Mouse (Mus musculus): Measurements from ENCODE around the gene Hcfc2. TPM values are rescaled to one million over a fixed set of nuclear protein-coding genes. Genes with fewer than 3 reads are reported as not detected.
A peak's percentile ranks its signal among the peaks of the same experiment; 100 is the strongest.

Hcfc2 gene
- polyA plus RNA-seq, 1 experiment, result 5.0 TPM

DNA sequence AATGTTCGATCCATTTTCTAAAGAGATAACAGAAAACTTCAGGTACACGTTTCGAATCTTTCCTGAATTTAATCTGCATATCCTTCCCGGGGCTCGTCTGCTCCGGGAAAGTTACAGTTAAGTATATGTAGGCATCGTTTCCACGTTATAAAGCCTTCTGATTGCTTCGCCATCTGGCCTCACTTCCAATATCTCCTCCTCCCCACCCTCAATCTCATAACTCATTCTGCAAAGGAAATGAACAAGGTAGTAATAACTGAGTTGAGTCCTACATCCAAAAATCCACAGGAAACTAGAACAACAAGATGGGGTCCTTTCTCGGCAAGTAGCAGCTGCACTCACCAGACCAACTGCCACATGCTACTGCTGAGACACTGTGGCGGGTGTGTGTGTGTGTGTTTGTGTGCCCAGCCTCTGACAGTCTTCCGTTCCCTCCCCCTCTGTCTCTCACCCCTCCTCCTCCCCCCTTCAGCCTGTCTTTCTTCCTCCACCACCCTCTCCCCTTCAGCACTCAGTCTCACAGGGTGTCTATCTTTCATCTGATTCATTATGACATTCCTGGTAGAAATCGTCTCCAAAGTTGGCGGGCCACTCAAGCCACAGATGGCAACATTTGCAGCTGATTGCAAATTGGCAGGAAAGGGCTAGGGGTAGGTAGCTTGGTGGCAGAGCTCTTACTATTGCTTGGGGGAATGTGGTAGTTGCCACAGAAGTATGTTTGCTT, 33.5 kb upstream of the Hcfc2 start:
- H3K4me3 ChIP-seq (ENCODE audit: extremely low read depth, insufficient read depth, insufficient read length), result no peak overlapping the region; the same call in 1 of the 2 replicates
- DNase-seq (ENCODE audit: low read depth in 1 of 2, low spot score in 2 of 2), result no peak

DNA sequence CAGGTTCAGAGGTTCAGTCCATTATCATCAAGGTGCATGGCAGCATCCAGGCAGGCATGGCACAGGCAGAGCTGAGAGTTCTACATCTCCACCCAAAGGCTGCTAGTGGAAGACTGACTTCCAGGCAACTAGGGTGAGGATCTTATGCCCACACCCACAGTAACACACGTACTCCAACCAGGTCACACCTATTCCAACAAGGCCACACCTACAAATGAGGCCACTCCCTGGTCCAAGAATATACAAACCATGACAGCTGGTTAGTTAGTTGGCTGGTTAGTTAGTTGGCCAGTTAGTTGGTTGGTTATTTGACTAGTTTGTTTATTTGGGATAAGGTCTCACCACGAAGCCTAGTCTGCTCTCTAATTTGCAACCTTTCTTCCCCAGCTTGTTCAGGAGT, 32.7 kb upstream of the Hcfc2 start:
- Histone ChIP-seq H3K4me3 (ENCODE audit: extremely low read depth, insufficient read depth, insufficient read length) (no peak overlapping the region), H3K36me3 (ENCODE audit: control insufficient read depth, insufficient read depth, low read length) (no peaks in the 10 kb centered on the region), H3K27me3 (ENCODE audit: control insufficient read depth, insufficient read depth, low read length) (no peaks in the 10 kb centered on the region), H3K27ac (ENCODE audit: insufficient read depth, low read length) (no peak overlapping the region), H3K4me1 (ENCODE audit: control insufficient read depth, insufficient read depth, insufficient read length) (peaks cover 5% of the 10 kb centered on the region; the same call in 1 of the 2 replicates)
- 74% methylated on average over 2 of the region's 2 CpGs for WGBS
- TF ChIP-seq POLR2A (IDR thresholded peaks at IDR 0.05; ENCODE audit: low read depth, low read length) (no peak), CTCF (IDR thresholded peaks at IDR 0.05; ENCODE audit: extremely low read depth, insufficient read depth, insufficient read length, insufficient replicate concordance) (no peak)
- no peak for DNase-seq (ENCODE audit: low read depth in 1 of 2, low spot score in 2 of 2)

More for the DNA sequence above, 33.5 kb upstream of the Hcfc2 start:
- H3K36me3 ChIP-seq (ENCODE audit: control insufficient read depth, insufficient read depth, low read length), result no peaks in the 10 kb centered on the region
- no peaks in the 10 kb centered on the region for H3K27me3 ChIP-seq (ENCODE audit: control insufficient read depth, insufficient read depth, low read length)
- H3K4me1 ChIP-seq (ENCODE audit: control insufficient read depth, insufficient read depth, insufficient read length), result peaks cover 5% of the 10 kb centered on the region; the same call in 1 of the 2 replicates
- H3K27ac ChIP-seq (ENCODE audit: insufficient read depth, low read length), result no peak overlapping the region
- TF ChIP-seq POLR2A (IDR thresholded peaks at IDR 0.05; ENCODE audit: low read depth, low read length) (no peak), CTCF (IDR thresholded peaks at IDR 0.05; ENCODE audit: extremely low read depth, insufficient read depth, insufficient read length, insufficient replicate concordance) (no peak)
- WGBS, result 35% methylated on average over 14 of the region's 14 CpGs

DNA sequence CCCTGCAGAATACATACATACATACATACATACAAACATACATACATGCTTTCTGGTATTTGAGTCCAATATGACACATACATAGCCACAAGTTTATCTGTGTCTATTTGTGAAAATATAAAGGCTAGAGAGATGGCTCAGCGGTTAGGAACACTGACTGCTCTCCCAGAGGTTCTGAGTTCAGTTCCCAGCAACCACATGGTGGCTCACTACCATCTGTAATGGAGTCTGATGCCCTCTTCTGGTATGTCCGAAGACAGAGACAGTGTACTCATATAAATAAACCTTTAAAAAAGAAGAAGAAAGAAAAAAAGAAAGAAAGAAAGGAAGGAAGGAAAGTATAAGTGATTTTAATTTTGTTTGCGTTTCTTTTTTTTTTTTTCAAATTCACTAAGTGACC, 30.0 kb upstream of the Hcfc2 start:
- 67% methylated on average over 3 of the region's 3 CpGs for whole genome bisulfite sequencing
- no peak for DNase-seq (ENCODE audit: low read depth in 1 of 2, low spot score in 2 of 2)
- no peaks in the 10 kb centered on the region for H3K27me3 ChIP-seq (ENCODE audit: control insufficient read depth, insufficient read depth, low read length)
- H3K36me3 ChIP-seq (ENCODE audit: control insufficient read depth, insufficient read depth, low read length), result no peaks in the 10 kb centered on the region
- TF ChIP-seq CTCF (IDR thresholded peaks at IDR 0.05; ENCODE audit: extremely low read depth, insufficient read depth, insufficient read length, insufficient replicate concordance), result no peak
- TF ChIP-seq POLR2A (IDR thresholded peaks at IDR 0.05; ENCODE audit: low read depth, low read length), result no peak
- no peak overlapping the region for H3K27ac ChIP-seq (ENCODE audit: insufficient read depth, low read length)
- H3K4me1 ChIP-seq (ENCODE audit: control insufficient read depth, insufficient read depth, insufficient read length), result peaks cover 5% of the 10 kb centered on the region; the same call in 1 of the 2 replicates
- H3K4me3 ChIP-seq (ENCODE audit: extremely low read depth, insufficient read depth, insufficient read length), result no peak overlapping the region

DNA sequence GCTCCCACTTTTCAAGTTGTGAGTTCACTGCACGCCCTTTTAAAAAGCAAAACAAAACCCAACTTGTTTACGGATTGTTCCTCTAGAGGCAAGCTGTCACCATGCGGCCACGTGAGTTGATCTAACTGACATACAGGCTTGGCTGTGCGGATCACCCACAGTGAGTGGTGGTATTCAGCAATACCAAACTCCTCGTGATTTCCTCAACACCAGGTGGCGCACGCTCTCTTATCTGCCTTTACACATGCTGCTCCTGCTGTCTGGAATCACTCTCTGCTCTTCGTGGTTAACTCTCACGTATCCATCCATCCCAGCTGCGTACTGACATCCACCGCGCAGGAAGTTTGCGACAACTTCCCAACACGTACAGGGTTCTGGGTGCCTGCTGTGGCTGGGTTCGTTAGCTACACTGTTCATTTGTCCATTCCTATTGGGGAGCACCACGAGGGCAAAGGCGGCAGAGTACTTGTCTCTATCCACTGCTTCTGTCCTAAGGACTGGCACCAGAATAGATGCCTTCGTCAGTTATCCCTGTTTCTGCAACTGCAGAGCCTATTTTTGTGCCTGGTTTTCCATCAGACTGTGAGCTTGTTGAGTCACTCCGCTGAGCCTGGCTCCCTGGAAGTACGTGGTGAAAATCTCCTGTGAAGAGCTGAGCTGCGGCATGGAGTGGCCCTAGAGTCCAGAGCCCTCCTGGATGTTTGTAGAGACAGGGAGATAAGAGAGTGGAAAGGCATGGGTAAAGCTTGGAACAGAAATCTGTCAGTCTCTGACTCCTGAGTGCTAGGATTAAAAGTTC, 29.3 kb upstream of the Hcfc2 start:
- DNase-seq (ENCODE audit: low read depth in 1 of 2, low spot score in 2 of 2), result peak; percentile 50 to 77
- TF ChIP-seq CTCF (IDR thresholded peaks at IDR 0.05; ENCODE audit: extremely low read depth, insufficient read depth, insufficient read length, insufficient replicate concordance) (peak; percentile 53; the same call in 1 of the 2 replicates), POLR2A (IDR thresholded peaks at IDR 0.05; ENCODE audit: low read depth, low read length) (no peak)
- H3K27ac ChIP-seq (ENCODE audit: insufficient read depth, low read length), result no peak overlapping the region
- H3K27me3 ChIP-seq (ENCODE audit: control insufficient read depth, insufficient read depth, low read length), result no peaks in the 10 kb centered on the region
- H3K36me3 ChIP-seq (ENCODE audit: control insufficient read depth, insufficient read depth, low read length), result no peaks in the 10 kb centered on the region
- peaks cover 5% of the 10 kb centered on the region; the same call in 1 of the 2 replicates for H3K4me1 ChIP-seq (ENCODE audit: control insufficient read depth, insufficient read depth, insufficient read length)
- WGBS, result 23% methylated on average over 22 of the region's 22 CpGs
- no peak overlapping the region for H3K4me3 ChIP-seq (ENCODE audit: extremely low read depth, insufficient read depth, insufficient read length)

DNA sequence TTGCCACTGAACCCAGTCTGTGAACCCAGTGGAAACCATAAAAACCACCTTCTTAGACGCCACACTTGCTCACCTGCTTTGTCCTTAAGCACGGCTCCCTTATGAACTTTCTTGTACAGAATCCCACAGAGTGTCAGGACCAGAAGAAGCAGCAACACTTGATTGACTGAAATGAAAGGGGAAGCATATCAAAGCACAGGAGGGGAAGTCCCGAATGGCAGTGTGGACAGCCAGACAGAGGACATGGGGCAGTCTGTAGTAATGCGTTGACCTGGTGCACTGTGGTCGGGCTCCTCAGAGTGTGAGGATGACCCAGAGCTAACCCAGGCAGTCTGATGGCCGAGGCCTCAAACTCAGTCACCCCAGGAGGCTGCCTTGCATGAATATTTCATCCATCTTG, 25.8 kb upstream of the Hcfc2 start:
- WGBS, result 35% methylated on average over 6 of the region's 6 CpGs
- Histone ChIP-seq H3K4me3 (ENCODE audit: extremely low read depth, insufficient read depth, insufficient read length) (no peak overlapping the region), H3K4me1 (ENCODE audit: control insufficient read depth, insufficient read depth, insufficient read length) (no peaks in the 10 kb centered on the region; the same call in 1 of the 2 replicates), H3K27me3 (ENCODE audit: control insufficient read depth, insufficient read depth, low read length) (no peaks in the 10 kb centered on the region), H3K27ac (ENCODE audit: insufficient read depth, low read length) (no peak overlapping the region), H3K36me3 (ENCODE audit: control insufficient read depth, insufficient read depth, low read length) (no peaks in the 10 kb centered on the region)
- DNase-seq (ENCODE audit: low read depth in 1 of 2, low spot score in 2 of 2), result no peak
- TF ChIP-seq CTCF (IDR thresholded peaks at IDR 0.05; ENCODE audit: extremely low read depth, insufficient read depth, insufficient read length, insufficient replicate concordance) (no peak), POLR2A (IDR thresholded peaks at IDR 0.05; ENCODE audit: low read depth, low read length) (no peak)

DNA sequence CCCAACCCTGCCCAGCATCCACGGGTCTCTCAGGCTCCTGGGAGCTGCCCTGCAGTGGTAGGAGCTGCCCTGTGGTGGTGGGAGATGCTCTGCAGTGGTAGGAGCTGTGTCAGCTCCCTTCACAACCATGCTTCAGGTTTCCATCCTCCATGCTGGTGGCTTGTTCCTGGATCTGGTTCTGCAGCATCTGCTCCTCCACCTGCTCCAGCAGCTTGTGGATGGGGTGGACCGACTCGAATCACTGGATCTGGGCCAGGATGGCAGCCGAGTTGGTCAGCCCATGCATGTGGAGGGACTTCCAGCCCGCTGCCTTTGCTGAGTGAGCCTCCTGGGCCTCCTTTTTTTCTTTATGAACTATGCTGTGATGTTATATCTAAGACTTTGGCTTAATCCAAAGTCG, 19.0 kb upstream of the Hcfc2 start:
- H3K27ac ChIP-seq (ENCODE audit: insufficient read depth, low read length), result no peak overlapping the region
- WGBS, result 86% methylated on average over 6 of the region's 6 CpGs
- no peaks in the 10 kb centered on the region; the same call in 1 of the 2 replicates for H3K27me3 ChIP-seq (ENCODE audit: control insufficient read depth, insufficient read depth, low read length)
- TF ChIP-seq POLR2A (IDR thresholded peaks at IDR 0.05; ENCODE audit: low read depth, low read length), result no peak
- TF ChIP-seq CTCF (IDR thresholded peaks at IDR 0.05; ENCODE audit: extremely low read depth, insufficient read depth, insufficient read length, insufficient replicate concordance), result no peak
- H3K4me3 ChIP-seq (ENCODE audit: extremely low read depth, insufficient read depth, insufficient read length), result no peak overlapping the region
- no peak for DNase-seq (ENCODE audit: low read depth in 1 of 2, low spot score in 2 of 2)
- H3K4me1 ChIP-seq (ENCODE audit: control insufficient read depth, insufficient read depth, insufficient read length), result no peaks in the 10 kb centered on the region
- H3K36me3 ChIP-seq (ENCODE audit: control insufficient read depth, insufficient read depth, low read length), result no peaks in the 10 kb centered on the region
